Mouse (Mus musculus) hindbrain, embryonic 16.5 days (tissue): ENCODE measurements around the gene Olfr1444. TPM values are rescaled to one million over a fixed set of nuclear protein-coding genes. Genes with fewer than 3 reads are reported as not detected.

Experiments used
- ATAC-seq: fragments of 200-750 bp; cut with Nextera tagmentation; 2 replicates; pipeline ENCODE4 v1.8.0; 2017; ENCODE audit warnings: moderate TSS enrichment, moderate library complexity
- H3K27ac ChIP-seq: fragments of 300-500 bp; sonication (generic); 2 replicates; pipeline ENCODE4 v1.5.1; 2014; ENCODE audit warnings: low read depth, mild to moderate bottlenecking, control low read depth, low read length, moderate library complexity
- H3K27me3 ChIP-seq: fragments of 300-500 bp; sonication (generic); replicated peaks from 2 replicates; pipeline ENCODE4 v1.6.1; 2014; ENCODE audit warnings: low read length; ENCODE audit not compliant: control insufficient read depth, insufficient read depth
- H3K36me3 ChIP-seq: fragments of 300-500 bp; sonication (generic); 2 replicates; pipeline ENCODE4 v1.6.1; 2014; ENCODE audit warnings: mild to moderate bottlenecking, low read length, moderate library complexity, mixed read lengths; ENCODE audit not compliant: control insufficient read depth, insufficient read depth
- H3K4me1 ChIP-seq: fragments of 300-500 bp; sonication (generic); 2 replicates; pipeline ENCODE4 v1.6.1; 2014; ENCODE audit warnings: low read depth, low read length; ENCODE audit not compliant: control insufficient read depth, insufficient read depth
- H3K4me2 ChIP-seq: fragments of 300-500 bp; sonication (generic); 2 replicates; pipeline ENCODE4 v1.6.1; 2014; ENCODE audit warnings: mild to moderate bottlenecking, low read length, control low read depth, moderate library complexity
- H3K4me3 ChIP-seq: fragments of 300-500 bp; sonication (generic); 2 replicates; pipeline ENCODE4 v1.5.1; 2014; ENCODE audit warnings: mild to moderate bottlenecking, low read length, control low read depth, moderate library complexity
- H3K9ac ChIP-seq: fragments of 300-500 bp; sonication (generic); 2 replicates; pipeline ENCODE4 v1.6.1; 2014; ENCODE audit warnings: low read depth, mild to moderate bottlenecking, control low read depth, low read length, moderate library complexity
- H3K9me3 ChIP-seq: fragments of 300-500 bp; sonication (generic); 2 replicates; pipeline ENCODE4 v1.6.1; 2014; ENCODE audit warnings: mild to moderate bottlenecking, low read length, moderate library complexity; ENCODE audit not compliant: control insufficient read depth
- WGBS: fragments of 180-500 bp; shearing (Covaris S2); extraction: QIAGEN DNeasy Blood & Tissue Kit; methylation state at CpG from one replicate; pipeline ENCODE4 v1.1.7; 2014; 5-methylcytosine and 5-hydroxymethylcytosine counted together
- polyA plus RNA-seq: library from polyadenylated mRNA; unstranded; fragments of >200 nt; fragmentation: Nextera tagmentation; extraction: Ambion mirVana; gene quantifications from 2 replicates; pipeline ENCODE4 v1.2.1, GENCODE M21; 2015

Gene Olfr1444
- polyA plus RNA-seq, 1 experiment from 2014 or later, result not detected

GRCm38 (mm10) chr19:12838507-12838906 lies 18.6 kb upstream of the Olfr1444 start:
- H3K9me3 ChIP-seq, result no peaks in the 10 kb centered on the region
- H3K4me1 ChIP-seq, result no peaks in the 10 kb centered on the region
- ATAC-seq, result no peak
- H3K4me3 ChIP-seq, result no peak overlapping the region
- H3K9ac ChIP-seq, result no peak overlapping the region
- H3K36me3 ChIP-seq, result no peaks in the 10 kb centered on the region
- no peaks in the 10 kb centered on the region for H3K27me3 ChIP-seq
- no peak overlapping the region for H3K4me2 ChIP-seq
- 81% methylated on average over 1 of the region's 1 CpGs for WGBS
- H3K27ac ChIP-seq, result no peak overlapping the region

GRCm38 (mm10) chr19:12846382-12846781 lies 10.7 kb upstream of the Olfr1444 start, which contains the start of gene Gm5244:
Gene Gm5244 (plus strand): TSS chr19:12846682.
- H3K9ac ChIP-seq, result no peak within 1 kb of the TSS
- H3K4me2 ChIP-seq, result no peak within 1 kb of the TSS
- no peaks in the 10 kb centered on the region for H3K27me3 ChIP-seq
- no peaks in the 10 kb centered on the region for H3K36me3 ChIP-seq
- ATAC-seq, result no peak
- no peak within 1 kb of the TSS for H3K27ac ChIP-seq
- H3K9me3 ChIP-seq, result no peaks in the 10 kb centered on the region
- H3K4me1 ChIP-seq, result no peaks in the 10 kb centered on the region
- H3K4me3 ChIP-seq, result no peak within 1 kb of the TSS

GRCm38 (mm10) chr19:12883555-12883954 lies 26.5 kb downstream of the Olfr1444 start, which contains the start of gene Olfr1445:
Gene Olfr1445 (plus strand): TSS chr19:12883855.
- WGBS, result 92% methylated on average over 2 of the region's 2 CpGs
- Histone ChIP-seq H3K4me2 (no peak within 1 kb of the TSS), H3K36me3 (no peaks in the 10 kb centered on the region), H3K27me3 (no peaks in the 10 kb centered on the region), H3K4me3 (no peak within 1 kb of the TSS), H3K4me1 (no peaks in the 10 kb centered on the region), H3K9me3 (no peaks in the 10 kb centered on the region), H3K9ac (no peak within 1 kb of the TSS), H3K27ac (no peak within 1 kb of the TSS)
- ATAC-seq, result no peak

GRCm38 (mm10) chr19:12893424-12893823 lies 36.3 kb downstream of the Olfr1444 start, which contains the start of gene Olfr1446:
Gene Olfr1446 (minus strand): TSS chr19:12893524.
- Histone ChIP-seq H3K4me3 (no peak within 1 kb of the TSS), H3K36me3 (no peaks in the 10 kb centered on the region), H3K4me2 (no peak within 1 kb of the TSS), H3K9me3 (no peaks in the 10 kb centered on the region), H3K4me1 (no peaks in the 10 kb centered on the region), H3K9ac (no peak within 1 kb of the TSS), H3K27ac (no peak within 1 kb of the TSS), H3K27me3 (no peaks in the 10 kb centered on the region)
- WGBS, result 84% methylated on average over 1 of the region's 1 CpGs
- no peak for ATAC-seq

- WGBS, result 93% methylated on average over 1 of the region's 1 CpGs
- no peak for ATAC-seq
- Histone ChIP-seq H3K9me3 (0 out of 2 replicates have a peak, but pooled peaks cover under 1% of the 10 kb centered on the region), H3K4me2 (no peak within 1 kb of the TSS), H3K36me3 (no peaks in the 10 kb centered on the region), H3K27me3 (no peaks in the 10 kb centered on the region), H3K4me3 (no peak within 1 kb of the TSS), H3K27ac (no peak within 1 kb of the TSS), H3K4me1 (no peaks in the 10 kb centered on the region), H3K9ac (no peak within 1 kb of the TSS)
Observed at GRCm38 (mm10) chr19:12903643-12904042, 46.6 kb downstream of the Olfr1444 start, which contains the start of gene Olfr1447. Gene Olfr1447 (minus strand): TSS chr19:12903743.

Other genes starting within 250 kb of the Olfr1444 start
- not detected in 2 replicates for gene Glyat, start 224.0 kb upstream of the Olfr1444 start, polyA plus RNA-seq
- gene Olfr1442, start 186.8 kb upstream of the Olfr1444 start, polyA plus RNA-seq, result not detected in 2 replicates
- gene Olfr1443, start 179.2 kb upstream of the Olfr1444 start, polyA plus RNA-seq, result not detected in 2 replicates
- not detected in 2 replicates for gene Keg1, start 161.5 kb upstream of the Olfr1444 start, polyA plus RNA-seq
- gene Cntf, start 91.7 kb upstream of the Olfr1444 start, polyA plus RNA-seq, result 0.97 and 1.3 TPM in 2 replicates
- gene Zfp91, start 61.2 kb upstream of the Olfr1444 start, polyA plus RNA-seq, result 10.5 TPM in 2 replicates
- gene Lpxn, start 61.1 kb upstream of the Olfr1444 start, polyA plus RNA-seq, result 0.84 and 1.2 TPM in 2 replicates
- not detected in 2 replicates for gene Gm5244, start 10.6 kb upstream of the Olfr1444 start, polyA plus RNA-seq
- gene Olfr1445, start 26.6 kb downstream of the Olfr1444 start, polyA plus RNA-seq, result not detected in 2 replicates
- not detected in 2 replicates for gene Olfr1446, start 36.2 kb downstream of the Olfr1444 start, polyA plus RNA-seq
- not detected in 2 replicates for gene Olfr1447, start 46.5 kb downstream of the Olfr1444 start, polyA plus RNA-seq
- gene Olfr1448, start 67.1 kb downstream of the Olfr1444 start, polyA plus RNA-seq, result not detected in 2 replicates
- not detected in 2 replicates for gene Olfr1449, start 73.6 kb downstream of the Olfr1444 start, polyA plus RNA-seq
- gene Olfr1450, start 93.0 kb downstream of the Olfr1444 start, polyA plus RNA-seq, result not detected in 2 replicates
- not detected in 2 replicates for gene Olfr1451, start 137.7 kb downstream of the Olfr1444 start, polyA plus RNA-seq
- not detected in 2 replicates for gene Olfr1453, start 171.0 kb downstream of the Olfr1444 start, polyA plus RNA-seq
- not detected in 2 replicates for gene Olfr1454, start 203.3 kb downstream of the Olfr1444 start, polyA plus RNA-seq
- not detected in 2 replicates for gene Olfr1457, start 240.6 kb downstream of the Olfr1444 start, polyA plus RNA-seq
- not detected in 2 replicates for gene Olfr1458, start 249.5 kb downstream of the Olfr1444 start, polyA plus RNA-seq